Mouse (Mus musculus) megakaryocyte progenitor cell, adult 5-6 weeks (primary cell): Measurements from ENCODE around the gene 1600014C10Rik. TPM values are rescaled to one million over a fixed set of nuclear protein-coding genes. Genes with fewer than 3 reads are reported as not detected.
A peak's percentile ranks its signal among the peaks of the same experiment; 100 is the strongest.

Experiments
- ATAC-seq: replicated peaks from 2 replicates; pipeline ENCODE4 v1.8.0; 2016; ENCODE audit warnings: mild to moderate bottlenecking, moderate TSS enrichment, inconsistent platforms; ENCODE audit not compliant: poor library complexity
- total RNA-seq, 2 experiments: library from RNA; stranded (forward) in 1 of 2; stranded (reverse) in 1 of 2; fragments of 157-497, 149-512 nt in 1 of 2; fragments of 200-1000 nt in 1 of 2; gene quantifications; 2 replicates each; pipeline versions ENCODE4 v1.2.3 to v1.2.4; 2015 to 2017

Gene 1600014C10Rik
- total RNA-seq, 2 experiments from 2014 or later: 19.5 to 22.7 TPM

DNA sequence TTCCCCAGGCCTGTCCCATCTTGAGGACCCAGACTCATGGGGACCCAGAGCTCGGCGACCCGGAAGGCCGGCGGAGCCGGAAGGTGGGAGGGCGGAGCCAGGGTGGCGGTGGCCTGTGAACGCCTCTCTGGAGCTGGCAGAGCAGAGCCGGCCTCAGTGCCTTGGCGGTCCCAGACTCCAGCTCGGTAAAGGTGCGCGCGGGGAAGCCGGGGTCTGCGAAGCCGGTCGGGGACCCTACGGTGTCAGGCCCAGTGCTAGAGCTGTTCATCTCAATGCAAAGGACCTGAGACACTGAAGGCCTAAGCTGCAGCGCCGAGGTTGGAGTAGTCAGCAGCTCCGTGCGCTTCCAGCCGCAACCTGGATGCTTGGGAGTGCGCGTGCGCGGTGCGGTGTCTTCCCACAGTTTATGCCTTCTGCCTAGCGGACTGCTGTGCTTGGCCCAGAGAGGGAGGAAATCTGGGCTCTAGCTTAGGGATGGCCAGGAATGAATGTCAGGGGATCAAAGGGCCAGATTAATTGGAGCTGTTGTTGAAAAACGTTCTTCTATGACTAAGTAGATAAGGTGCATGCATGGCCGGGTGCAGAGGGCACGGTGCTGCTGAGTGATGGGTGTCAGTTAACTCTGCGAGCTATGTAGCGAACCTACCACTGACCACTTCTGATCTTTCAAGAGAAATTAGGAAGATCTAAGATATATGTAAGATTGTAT is 846 bp downstream of the 1600014C10Rik start:
- peak; percentile 59 for ATAC-seq

DNA sequence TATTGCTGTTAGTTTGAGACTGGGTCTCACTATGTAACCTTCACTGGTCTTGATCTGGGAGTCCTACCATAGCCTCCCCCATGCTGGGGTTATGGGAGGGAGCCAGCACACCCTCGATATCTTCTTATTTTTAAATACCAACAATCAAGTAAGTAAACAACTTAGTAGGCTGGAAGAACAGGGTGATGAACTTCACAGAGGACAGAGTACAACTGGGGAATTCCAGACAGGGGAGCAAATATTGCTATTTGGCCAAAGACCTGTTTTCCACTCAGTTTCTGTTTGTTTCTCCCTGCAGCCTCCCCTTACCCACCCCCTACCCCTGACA is 1.4 kb downstream of the 1600014C10Rik start:
- ATAC-seq: no peak

DNA sequence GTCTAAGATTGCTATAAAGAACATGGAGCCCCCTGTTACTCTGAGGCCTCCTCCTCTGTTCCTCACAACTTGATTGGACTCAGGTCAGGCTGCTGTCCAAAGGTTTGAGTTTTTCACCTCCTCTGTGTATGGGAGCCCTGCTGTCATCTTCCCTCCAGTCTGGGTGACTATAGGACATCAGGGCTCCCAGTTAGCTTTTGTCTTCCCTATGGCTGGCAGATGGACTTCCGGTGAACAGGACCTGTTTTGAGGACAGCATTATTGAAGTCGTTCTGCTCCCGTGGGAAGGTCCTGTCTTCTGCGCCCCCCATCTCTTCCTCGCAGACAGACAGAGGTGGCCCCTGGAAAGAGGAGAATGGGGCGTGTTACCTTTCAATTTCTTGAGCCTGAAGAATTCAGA is 1.8 kb downstream of the 1600014C10Rik start:
- no peak for ATAC-seq

DNA sequence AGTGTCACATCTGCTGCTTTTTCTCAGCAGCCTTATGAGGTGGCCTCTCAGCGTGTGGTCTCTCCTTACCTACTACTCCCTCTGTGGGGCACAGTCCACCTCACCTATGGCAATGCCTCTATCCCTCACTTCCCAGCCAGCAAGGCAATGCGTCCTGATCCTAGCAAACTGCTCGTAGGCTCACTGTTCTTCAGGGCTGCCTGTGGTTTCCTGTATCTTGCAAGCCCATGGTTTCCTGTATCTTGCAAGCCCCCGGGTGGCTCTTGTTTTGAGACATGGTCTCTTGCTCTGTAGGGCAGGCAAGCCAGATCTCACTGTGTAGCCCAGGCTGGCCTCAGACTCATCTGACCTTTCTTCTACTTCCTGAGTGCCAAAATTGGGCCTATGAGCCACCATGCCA is 3.8 kb downstream of the 1600014C10Rik start:
- ATAC-seq: peak; percentile 22

DNA sequence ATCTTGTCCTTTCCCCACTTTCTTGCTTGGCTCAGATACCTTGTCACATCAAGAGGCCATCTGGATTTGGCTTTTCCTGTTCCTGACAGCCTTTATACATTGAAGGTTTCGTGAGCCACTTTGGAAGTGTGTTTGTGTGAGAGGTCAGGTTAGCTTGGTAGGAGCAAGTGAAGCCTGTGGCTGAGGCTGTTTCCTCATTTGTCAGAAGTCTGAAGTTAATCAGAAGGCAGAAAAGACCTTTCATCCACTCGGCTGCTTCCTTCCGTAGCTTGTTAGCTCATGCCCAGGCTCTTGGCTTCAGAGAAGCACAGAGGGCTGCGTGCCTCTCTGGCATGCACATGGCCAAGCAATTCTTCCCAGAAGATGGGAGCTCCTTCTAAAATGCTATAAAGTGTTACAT is 4.8 kb downstream of the 1600014C10Rik start:
- ATAC-seq: no peak

DNA sequence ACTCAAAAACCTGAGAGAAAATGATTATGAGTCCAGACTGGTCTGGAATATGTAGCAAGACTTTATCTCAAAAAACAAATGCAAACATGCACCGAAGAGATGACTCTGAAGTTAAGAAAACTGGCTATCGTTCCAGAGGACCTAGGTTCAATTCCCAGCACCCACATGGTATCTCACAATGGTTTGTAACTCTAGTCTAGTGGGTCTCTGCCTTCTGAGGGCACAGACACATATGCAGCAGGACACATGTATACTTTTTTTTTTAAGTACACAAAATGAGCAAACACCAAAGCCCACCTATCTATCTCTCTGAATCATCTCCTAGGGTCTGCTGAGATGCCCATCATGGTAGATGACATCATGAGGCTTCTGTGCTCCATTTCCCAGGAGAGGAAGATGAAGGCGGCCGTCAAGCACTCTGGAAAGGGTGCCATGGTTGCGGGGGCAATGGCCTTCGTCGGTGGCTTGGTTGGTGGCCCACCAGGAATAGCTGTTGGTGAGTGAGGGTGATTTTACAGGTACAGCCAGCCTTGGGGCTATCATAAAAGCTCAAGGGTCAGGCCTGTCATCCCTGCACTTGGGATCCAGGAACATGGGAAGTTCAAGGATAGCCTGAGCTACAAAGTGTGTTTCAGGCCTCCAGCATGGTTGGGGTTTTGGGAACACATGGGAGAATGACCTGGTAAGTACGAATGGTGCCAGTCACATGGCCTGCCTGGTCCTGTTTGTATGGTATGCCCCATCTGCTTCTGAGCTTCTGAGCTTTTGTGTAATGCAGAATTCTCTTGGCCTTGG is 5.5 kb downstream of the 1600014C10Rik start:
- no peak for ATAC-seq

DNA sequence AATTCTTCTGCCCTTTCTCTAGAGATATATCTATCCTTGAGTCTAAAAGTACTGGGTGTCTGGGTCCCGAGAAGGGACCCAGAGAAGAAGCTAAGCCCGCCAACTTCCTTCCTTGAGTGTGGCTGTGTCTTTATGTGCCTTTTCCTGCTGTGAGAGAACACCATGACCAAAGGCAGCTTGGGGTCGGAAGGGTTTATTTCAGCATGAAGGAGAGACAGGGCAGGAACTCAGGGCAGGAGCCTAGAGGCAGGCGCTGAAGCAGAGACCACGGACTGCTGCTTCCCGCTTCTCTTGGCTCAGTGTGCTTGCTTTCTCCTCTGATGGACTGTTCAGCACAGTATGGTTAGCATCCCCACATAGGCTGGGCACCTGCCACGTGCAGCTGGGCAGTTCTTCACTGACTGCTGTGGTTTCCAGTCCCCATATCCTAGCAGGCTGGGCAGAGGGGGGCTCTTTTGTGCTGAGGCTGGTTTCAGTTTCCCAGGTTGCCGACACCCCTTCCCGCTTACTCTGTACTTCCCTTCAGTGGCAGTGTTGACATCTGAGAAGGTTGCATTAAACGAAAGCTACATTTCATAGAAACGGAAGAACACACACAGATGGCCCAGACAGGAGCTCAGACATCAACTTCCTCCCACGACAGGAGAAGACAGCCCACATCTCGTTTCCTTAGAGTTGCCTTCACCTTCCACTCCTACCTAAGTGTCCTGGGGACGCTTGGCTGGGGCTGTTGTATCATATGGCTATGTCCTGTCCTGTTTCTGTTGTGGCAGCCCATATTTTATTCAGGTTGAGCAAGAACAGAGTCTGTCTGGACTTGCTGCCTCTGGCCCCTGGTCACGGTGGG is 6.3 kb downstream of the 1600014C10Rik start:
- peak; percentile 83 for ATAC-seq

DNA sequence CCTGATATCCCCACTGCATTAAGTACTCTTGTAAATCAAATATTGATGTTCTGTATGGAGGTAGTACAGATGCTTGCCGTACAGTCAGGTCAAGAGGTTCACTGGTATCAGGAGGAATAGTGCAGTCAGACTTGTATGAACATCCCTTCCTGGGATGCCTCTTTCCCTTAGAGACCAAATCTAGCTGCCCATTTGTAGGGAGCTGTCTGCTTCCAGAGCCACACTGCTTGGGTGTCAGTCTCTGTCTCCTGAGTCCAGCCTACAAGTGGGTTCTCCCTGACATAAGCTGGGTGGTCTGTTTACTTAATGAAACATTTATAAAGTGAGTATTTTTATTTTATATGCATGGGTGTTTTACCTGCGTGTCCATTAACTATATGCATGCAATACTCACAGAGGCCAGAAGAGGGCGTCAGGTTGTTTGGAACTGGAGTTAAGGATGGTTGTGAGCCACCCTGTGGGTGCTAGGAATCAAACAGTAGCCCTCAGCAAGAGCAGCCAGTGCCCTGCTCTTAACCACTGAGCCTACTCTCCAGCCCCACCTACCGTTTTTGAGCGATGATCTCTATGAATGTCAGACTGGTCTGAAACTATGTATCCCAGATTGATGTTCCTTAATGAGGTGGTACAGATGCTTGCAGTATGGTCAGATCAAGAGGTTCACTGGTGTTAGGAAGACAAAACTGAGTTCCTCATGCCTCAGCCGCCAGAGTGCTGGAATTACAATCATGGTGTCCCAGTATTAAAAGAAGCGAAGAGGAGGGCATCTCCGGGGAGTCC is 7.2 kb downstream of the 1600014C10Rik start:
- no peak for ATAC-seq

DNA sequence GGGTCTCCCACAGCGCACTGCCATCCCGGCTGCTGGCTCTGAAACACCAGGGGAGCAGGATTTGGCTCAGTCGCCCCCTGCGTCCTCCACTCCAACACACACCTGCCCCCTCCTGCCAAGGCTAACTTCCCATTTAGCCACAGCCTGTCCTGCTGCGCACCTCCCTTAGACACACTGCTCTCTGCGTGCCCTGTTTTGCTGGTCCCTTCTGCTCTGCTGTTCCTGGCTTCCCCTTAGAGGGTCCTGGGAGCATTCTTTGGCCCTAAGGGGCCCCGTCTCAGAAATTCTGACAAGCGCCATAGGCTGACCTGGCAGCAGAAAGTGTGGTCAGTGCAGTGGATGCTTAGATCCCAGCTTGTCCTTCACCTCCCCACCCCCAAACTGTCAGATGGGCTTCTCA is 8.1 kb downstream of the 1600014C10Rik start:
- ATAC-seq: no peak

DNA sequence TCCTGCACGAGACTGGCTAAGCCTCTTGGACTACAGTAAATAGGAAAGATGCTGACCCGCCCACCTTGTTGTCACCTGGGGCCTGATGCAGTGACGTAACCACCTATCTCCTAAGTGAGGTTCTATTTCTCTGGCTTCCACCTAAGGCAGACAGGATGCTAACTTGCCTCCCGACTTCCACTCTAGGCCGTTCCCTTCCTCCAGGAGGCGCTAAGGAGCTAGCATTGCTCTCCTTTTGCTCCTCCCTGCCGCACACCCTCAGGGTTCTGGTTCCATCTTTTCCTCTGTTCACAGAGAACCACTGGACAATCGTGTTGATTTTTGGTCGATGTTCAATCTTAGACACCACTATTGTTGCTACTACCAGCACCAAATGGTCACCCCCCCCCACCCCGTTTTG is 8.6 kb downstream of the 1600014C10Rik start:
- ATAC-seq: peak; percentile 20; the same call in 1 of the 2 replicates

DNA sequence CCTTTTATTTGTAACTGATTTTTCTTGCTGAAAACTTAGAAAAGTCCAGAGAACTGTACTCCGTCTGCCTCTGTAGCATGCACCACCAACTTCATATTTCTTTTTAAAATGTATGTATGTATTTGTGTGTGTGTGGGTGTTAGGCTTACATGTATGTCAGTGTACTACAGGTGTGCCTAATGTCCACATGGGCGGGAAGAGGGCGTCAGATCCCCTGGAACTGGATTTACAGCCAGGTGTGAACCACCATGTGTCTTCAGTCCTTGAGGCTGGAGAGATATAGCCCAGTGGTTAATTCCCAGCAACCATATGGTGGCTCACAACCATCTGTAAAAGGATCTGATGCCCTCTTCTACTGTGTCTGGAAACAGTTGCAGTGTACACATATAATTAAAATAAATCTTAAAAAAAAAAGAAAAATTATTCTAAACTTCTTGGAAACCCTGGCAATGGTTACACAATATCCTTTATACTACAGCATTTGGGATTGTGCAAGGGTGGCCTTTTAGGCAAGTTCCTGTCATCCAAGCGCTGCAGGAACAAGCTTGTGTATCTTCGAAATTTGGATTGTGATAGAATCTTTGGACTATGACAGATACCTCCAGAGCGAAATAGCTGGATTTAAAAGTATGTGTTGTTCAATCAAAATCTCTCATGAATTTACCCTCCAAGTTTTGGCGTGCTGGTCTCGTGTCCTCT is 17.0 kb downstream of the 1600014C10Rik start:
- peak; percentile 70 for ATAC-seq

DNA sequence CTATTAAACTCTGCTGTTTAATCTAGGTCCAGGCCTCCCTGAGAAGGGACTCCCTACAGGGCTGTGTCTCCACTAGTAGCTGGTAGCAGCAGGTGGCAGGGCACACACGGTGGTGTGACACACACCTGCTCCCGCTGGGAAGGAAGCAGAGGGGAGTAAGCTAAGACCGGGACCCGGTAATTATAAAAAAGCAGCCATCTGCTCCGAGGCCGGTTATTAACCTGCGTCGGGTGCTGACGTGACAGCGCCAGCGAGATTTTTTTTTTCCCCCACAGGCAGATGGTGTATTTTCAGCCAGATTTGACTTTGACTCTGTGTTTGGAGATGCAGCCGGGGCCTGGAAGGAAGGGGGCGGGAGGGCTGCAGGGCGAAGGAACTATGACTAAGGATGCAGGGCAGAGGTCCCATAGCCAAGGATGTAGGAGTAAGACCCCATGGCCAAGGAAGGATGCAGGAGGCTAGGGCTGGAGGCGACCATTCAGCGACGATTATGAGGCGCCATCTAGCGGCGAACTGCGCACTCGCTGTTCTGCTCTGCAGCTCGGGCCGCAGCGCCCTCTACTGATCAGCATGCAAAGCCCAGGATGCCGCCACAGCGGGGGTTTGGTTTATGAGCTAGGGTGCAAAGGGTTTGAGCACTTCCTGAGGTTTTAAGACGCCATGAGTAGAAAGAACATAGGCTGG is 17.7 kb downstream of the 1600014C10Rik start:
- peak; percentile 92 for ATAC-seq

DNA sequence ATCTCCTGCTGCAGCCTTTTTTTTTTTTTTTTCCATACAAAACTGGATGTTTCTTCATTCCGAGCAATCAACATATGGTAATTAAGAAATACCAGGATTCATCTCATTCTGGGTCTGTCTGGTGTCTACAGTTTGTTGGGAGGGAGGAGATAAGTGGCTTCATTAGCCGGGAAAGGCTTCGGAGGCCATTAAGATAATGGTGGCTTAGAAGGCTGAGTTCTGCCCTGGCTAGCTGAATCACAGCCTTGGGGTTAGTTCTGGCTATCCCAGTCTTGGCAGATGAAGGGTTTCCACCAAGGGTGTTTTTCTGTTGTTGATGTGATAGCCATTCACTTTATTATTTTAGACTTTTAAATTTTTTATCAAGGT is 18.3 kb downstream of the 1600014C10Rik start:
- no peak for ATAC-seq

DNA sequence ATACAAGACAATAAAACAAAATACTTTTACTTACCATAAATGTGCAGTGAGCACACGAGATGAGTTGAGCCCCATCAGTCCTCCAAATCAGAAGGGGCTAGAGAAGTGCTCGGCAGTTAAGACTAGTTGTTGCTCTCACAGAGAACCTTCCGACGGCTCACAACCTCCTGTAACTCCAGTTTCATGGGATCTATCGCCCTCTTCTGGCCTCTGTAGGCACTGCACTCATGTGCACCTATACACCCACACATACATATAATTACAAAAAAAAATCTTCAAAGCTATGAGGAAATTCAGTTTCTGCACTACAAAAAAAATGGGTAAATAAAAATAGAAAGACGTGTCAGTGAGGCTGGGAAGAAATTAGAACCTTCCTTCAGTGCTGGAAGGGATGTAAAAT is 21.3 kb downstream of the 1600014C10Rik start:
- no peak for ATAC-seq

DNA sequence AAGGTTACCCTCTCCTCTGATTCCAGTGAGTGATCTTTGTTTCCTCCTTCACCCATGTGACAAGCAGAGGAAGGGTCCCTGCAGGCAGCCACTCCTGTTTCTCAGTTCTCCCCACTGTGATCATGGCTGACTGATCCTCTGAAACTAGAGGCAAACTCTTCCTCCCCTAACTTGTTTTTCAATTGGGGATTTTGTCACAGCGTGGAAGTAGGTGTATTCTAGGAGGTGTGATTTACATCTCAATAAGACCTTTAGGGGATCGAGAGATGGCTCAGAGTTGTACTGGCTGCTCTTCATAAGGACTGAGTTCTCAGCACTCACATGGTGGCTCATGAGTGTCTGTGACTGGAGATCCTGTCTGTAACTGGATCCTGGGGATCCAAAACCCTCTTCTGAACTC is 22.8 kb downstream of the 1600014C10Rik start:
- ATAC-seq: no peak

DNA sequence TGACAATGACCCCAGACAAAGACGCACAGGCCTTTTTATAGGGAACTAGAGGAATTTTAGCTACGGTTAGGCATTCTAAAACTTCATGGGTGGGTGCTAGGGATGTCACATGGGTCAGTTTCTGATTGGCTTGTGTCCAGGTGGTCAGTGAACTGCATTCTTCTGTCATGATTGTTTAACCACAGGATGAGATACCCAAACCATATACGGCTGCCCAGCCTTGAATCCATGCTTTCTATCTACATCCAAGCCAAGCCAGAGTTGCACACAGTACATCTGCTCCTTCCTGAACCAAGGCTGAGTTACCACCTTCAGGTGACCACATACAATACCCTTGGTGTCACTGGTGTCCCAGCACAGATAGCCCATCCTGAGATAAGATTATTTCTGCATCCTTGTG is 23.5 kb downstream of the 1600014C10Rik start:
- no peak for ATAC-seq

DNA sequence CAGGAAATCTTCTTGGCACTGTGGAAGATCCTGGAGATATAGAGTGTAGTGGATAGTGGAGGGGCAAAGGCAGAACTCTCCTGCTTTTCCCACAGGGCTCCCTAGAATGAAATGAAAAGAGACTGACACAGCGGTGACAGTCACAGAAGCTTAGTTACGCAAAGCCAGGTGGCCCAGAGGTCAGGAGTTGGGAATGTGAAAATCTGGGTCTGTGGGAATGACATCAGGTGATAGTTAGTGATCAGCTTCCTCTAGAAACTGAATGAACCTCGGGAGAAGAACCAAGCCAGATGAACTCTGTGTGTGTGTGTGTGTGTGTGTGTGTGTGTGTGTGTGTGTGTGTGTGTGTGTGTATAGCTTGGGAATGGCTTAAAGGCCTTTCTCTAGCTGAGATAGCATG is 26.0 kb downstream of the 1600014C10Rik start:
- no peak for ATAC-seq

DNA sequence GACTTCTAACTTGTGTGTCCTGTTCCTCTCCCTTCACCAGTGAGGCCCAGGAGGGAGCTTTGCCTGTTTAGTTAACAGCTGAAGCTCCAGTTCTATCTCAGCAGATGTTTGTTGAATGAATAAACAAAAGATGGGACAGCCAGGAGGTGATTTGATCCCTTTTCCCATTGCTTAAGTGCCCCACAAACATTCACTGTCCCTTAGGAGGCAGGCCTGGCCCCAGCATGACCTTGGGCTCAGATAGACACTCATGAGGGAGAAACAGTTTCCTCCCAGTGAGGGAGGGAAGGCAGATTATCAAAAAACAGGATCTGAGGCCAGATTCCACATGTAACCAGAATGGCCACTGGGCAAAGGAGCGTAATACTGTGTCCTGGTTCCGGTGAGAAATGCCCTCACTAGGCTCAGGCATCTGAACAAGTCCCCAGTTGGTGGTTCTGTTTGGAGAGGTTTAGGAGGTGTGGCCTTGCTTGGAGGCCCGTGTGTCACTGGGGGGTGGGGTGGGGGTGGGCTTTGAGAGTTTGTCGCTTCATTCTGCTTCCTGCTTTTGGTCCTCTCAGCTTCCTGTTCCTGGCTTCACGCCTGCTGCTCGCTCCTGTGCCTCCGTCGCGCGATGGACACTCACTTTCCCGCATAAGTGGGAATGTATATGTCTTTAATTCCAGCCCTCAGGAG is 26.6 kb downstream of the 1600014C10Rik start:
- ATAC-seq: no peak

DNA sequence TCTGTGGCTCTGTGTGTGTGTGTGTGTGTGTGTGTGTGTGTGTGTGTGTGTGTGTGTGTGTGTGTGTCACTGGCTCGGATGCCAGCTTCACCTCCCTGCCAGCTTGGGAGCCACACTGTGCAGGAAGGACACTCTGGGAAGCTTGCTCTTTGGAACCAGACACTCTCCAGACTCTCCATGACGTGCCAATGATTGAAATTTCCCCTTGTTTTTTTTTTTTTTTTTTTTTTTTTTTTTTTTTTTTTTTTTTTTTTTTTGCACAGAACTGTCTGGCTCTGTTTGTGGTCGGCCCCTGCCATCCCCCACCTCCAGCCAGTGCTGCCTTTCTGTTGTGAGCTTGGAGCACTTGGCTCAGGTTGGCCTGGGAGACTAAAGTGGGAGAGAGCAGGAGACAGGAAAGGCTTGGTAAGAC is 29.6 kb downstream of the 1600014C10Rik start:
- ATAC-seq: no peak
